Mouse (Mus musculus) heart, embryonic 16.5 days (tissue): ENCODE data around the gene Btbd6. TPM values are rescaled to one million over a fixed set of nuclear protein-coding genes. Genes with fewer than 3 reads are reported as not detected.

ENCODE experiments used
- ATAC-seq: fragments of 200-750 bp; cut with Nextera tagmentation; replicated peaks from 2 replicates; pipeline ENCODE4 v1.8.0; 2017; ENCODE audit warnings: moderate number of reproducible peaks; ENCODE audit not compliant: insufficient read depth, low FRiP score; ENCODE audit errors: extremely low read depth
- H3K27ac ChIP-seq: fragments of 300-500 bp; sonication (generic); 2 replicates; pipeline ENCODE4 v1.5.1; 2014; ENCODE audit warnings: mild to moderate bottlenecking, low read length, control low read depth, moderate library complexity
- H3K27me3 ChIP-seq: fragments of 300-500 bp; sonication (generic); 2 replicates; pipeline ENCODE4 v1.6.1; 2014; ENCODE audit warnings: low read length, mixed read lengths; ENCODE audit not compliant: control insufficient read depth, insufficient read depth
- H3K36me3 ChIP-seq: fragments of 300-500 bp; sonication (generic); 2 replicates; pipeline ENCODE4 v1.6.1; 2014; ENCODE audit not compliant: control insufficient read depth, insufficient read depth
- H3K4me1 ChIP-seq: fragments of 300-500 bp; sonication (generic); 2 replicates; pipeline ENCODE4 v1.6.1; 2014; ENCODE audit warnings: low read length, mixed read lengths; ENCODE audit not compliant: control insufficient read depth, insufficient read depth
- H3K4me2 ChIP-seq: fragments of 300-500 bp; sonication (generic); 2 replicates; pipeline ENCODE4 v1.6.1; 2014; ENCODE audit warnings: low read depth, mild to moderate bottlenecking, control low read depth, low read length
- H3K4me3 ChIP-seq: fragments of 300-500 bp; sonication (generic); 2 replicates; pipeline ENCODE4 v1.5.1; 2014; ENCODE audit warnings: mild to moderate bottlenecking, control low read depth, low read length
- H3K9ac ChIP-seq: fragments of 300-500 bp; sonication (generic); 2 replicates; pipeline ENCODE4 v1.6.1; 2014; ENCODE audit warnings: low read length, control low read depth
- H3K9me3 ChIP-seq: fragments of 300-500 bp; sonication (generic); replicated peaks from 2 replicates; pipeline ENCODE4 v1.6.1; 2016; ENCODE audit warnings: low read length; ENCODE audit not compliant: control insufficient read depth
- WGBS: fragments of 180-500 bp; shearing (Covaris S2); extraction: QIAGEN DNeasy Blood & Tissue Kit; methylation state at CpG from one replicate; pipeline ENCODE4 v1.1.7; 2014; 5-methylcytosine and 5-hydroxymethylcytosine counted together
- polyA plus RNA-seq: library from polyadenylated mRNA; unstranded; fragments of >200 nt; fragmentation: Nextera tagmentation; extraction: Ambion mirVana; gene quantifications from 2 replicates; pipeline ENCODE4 v1.2.1, GENCODE M21; 2015

Gene Btbd6
- polyA plus RNA-seq, 1 experiment from 2014 or later = 26.0 TPM

DNA sequence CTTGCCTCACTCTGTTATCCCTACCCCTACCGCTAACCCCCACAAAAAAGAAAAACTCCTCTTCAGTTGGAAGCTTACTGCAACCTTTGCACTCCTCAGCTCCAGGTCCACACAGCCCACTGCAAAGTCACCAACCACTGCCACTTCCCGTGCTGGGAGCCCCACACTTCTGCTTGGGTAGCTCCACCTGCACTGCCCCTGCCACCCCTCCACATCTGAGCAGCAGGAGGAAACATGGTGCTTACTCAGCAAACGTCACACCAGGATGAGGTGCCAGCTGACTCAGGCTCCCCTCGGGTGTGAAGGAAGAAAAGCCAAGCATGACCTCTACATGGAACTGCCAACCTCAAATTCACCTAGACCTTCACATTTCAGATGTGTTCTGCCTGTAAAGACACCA, 17.9 kb downstream of the Btbd6 start:
- Histone ChIP-seq H3K4me2 (no peak overlapping the region), H3K9ac (no peak overlapping the region), H3K9me3 (no peaks in the 10 kb centered on the region), H3K4me3 (no peak overlapping the region), H3K27me3 (no peaks in the 10 kb centered on the region), H3K27ac (no peak overlapping the region), H3K36me3 (peaks cover 8% of the 10 kb centered on the region), H3K4me1 (peaks cover 16% of the 10 kb centered on the region)
- peak; percentile 63 for ATAC-seq
- WGBS = 66% methylated on average over 4 of the region's 4 CpGs

DNA sequence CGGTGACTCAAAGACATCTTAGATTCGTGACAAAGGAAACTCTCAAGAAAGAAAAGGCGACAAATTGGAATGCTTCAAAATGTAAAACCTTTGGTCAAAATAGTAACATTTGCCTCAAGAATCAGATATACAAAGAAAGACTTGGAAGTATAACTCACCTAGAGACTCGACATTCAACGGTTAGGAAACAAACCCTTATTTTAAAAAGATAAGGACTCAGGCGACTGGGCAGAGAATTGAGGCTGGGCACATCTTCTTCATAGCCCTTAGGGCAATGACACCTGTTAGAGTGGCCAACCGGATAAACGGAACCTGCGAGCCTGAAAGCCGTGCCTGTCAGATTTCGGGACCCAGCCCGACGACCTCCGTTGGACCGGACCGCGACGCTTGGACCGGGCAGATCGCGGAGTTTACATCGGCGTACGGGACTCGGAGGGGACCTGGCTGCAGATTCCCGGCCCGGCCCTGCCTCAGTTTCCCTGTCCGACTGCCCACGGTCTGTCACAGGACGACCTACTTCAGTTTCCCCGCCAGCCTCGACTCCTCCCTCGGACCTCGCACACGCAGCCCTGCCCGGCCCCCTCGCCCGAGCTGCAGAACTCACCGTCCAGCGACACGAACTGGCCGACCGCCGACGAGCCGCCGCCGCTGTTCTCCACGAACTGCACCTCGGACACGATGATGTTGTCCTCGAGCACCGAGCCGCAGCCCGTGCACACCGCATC, 23.4 kb downstream of the Btbd6 start:
- Histone ChIP-seq H3K4me1 (peaks cover 24% of the 10 kb centered on the region), H3K9ac (peak overlapping the region; percentile 98), H3K36me3 (peaks cover 5% of the 10 kb centered on the region; the same call in 1 of the 2 replicates), H3K4me3 (peak overlapping the region; percentile 93), H3K27me3 (no peaks in the 10 kb centered on the region), H3K27ac (peak overlapping the region; percentile 95), H3K9me3 (no peaks in the 10 kb centered on the region), H3K4me2 (peak overlapping the region; percentile 91)
- ATAC-seq = no peak
- WGBS = 2% methylated on average over 56 of the region's 56 CpGs

DNA sequence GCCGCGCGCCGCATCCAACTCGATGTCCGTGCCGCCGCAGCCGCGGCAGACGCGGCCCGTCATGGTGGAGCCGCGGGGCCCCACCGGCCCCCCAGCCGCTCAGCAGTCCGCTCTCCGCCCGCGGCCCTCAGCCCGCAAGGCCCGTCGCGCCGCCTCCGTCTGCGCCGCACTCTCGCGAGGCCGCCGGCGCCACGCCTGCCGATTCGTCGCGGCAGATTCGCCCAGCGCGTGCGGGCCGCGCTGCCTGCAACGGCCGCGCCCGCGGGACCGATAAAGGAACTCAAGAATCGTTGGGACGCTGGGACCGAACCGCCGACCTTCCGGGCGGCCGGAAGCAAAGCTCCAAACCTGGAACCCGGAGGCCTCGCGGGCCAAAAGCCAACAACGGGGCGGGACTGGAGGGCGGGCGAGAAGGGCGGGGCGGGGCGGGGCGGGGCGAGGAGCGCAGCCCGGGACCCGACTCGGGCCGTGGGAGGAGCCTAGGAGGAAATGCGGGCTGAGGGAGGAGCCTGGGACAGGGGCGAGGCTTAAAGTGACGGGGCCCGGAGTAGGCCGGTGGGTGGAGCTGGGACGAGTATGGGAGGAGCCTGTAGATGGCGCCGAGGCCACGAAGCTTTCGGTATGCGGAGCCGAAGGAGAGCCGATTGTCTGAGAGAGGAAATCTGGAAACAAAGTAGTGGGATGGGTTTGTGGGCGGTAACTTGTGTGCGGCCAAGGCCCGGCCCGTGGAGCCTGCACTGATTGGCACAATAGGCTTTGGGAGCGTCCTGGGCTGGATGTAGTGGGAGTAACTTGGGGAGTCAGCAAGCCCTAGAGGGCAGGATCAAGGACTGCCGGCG, 24.2 kb downstream of the Btbd6 start, which contains the start of gene Brf1:
TSS of gene Brf1 (minus strand) at position 411 of the 839 bp plus-strand sequence.
- Histone ChIP-seq H3K4me3 (peak within 1 kb of the TSS; percentile 93), H3K4me1 (peaks cover 22% of the 10 kb centered on the region), H3K4me2 (peak within 1 kb of the TSS; percentile 91), H3K9me3 (no peaks in the 10 kb centered on the region), H3K27me3 (no peaks in the 10 kb centered on the region), H3K9ac (peak within 1 kb of the TSS; percentile 98), H3K36me3 (peaks cover 5% of the 10 kb centered on the region; the same call in 1 of the 2 replicates), H3K27ac (peak within 1 kb of the TSS; percentile 96)
- peak; percentile 98 for ATAC-seq
- WGBS = under 1% methylated on average over 91 of the region's 96 CpGs

DNA sequence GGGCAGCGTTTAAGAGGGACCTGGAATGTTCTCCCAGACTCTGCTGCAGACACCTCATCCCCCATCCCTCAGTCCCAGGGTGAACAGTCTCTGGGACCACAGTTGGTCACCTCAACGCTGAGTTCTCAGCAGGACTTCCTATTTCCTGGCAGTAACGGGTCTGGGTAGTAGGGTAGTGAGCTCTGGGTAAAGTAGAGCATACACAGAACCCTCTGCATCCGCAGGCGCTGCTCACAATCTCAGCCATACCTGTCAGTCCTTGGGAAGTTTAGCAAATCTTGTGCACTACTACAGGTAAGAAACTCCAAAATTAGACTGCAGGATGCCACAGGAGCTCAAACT, 24.8 kb downstream of the Btbd6 start:
- 1% methylated on average over 5 of the region's 5 CpGs for WGBS
- ATAC-seq = peak; percentile 16; the same call in 1 of the 2 replicates
- no peaks in the 10 kb centered on the region for H3K9me3 ChIP-seq
- H3K9ac ChIP-seq = peak overlapping the region; percentile 80
- peak overlapping the region; percentile 93 for H3K4me3 ChIP-seq
- no peaks in the 10 kb centered on the region for H3K27me3 ChIP-seq
- H3K36me3 ChIP-seq = peaks cover 5% of the 10 kb centered on the region; the same call in 1 of the 2 replicates
- H3K4me2 ChIP-seq = peak overlapping the region; percentile 83
- H3K27ac ChIP-seq = peak overlapping the region; percentile 96
- peaks cover 22% of the 10 kb centered on the region for H3K4me1 ChIP-seq

DNA sequence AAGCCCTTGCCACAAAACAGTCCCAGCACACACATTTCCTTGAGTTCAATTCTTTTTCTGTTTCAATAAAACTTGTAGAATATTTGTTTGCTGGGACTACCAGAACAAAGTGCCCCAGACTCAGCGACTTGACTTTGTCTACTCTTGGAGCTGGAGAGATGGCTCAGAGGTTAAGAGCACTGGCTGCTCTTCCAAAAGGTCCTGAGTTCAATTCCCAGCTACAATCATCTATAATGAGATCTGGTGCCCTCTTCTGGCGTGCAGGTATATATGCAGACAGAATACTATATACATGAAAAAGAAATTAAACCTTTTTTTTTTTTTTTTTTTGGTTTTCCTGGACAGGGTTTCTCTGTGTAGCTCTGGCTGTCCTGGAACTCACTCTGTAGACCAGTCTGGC, 26.4 kb downstream of the Btbd6 start:
- WGBS = 38% methylated on average over 2 of the region's 2 CpGs
- H3K4me1 ChIP-seq = peaks cover 18% of the 10 kb centered on the region
- H3K4me3 ChIP-seq = no peak overlapping the region
- H3K36me3 ChIP-seq = no peaks in the 10 kb centered on the region
- no peak for ATAC-seq
- H3K9me3 ChIP-seq = no peaks in the 10 kb centered on the region
- no peak overlapping the region for H3K4me2 ChIP-seq
- no peaks in the 10 kb centered on the region for H3K27me3 ChIP-seq
- no peak overlapping the region for H3K27ac ChIP-seq
- no peak overlapping the region for H3K9ac ChIP-seq

DNA sequence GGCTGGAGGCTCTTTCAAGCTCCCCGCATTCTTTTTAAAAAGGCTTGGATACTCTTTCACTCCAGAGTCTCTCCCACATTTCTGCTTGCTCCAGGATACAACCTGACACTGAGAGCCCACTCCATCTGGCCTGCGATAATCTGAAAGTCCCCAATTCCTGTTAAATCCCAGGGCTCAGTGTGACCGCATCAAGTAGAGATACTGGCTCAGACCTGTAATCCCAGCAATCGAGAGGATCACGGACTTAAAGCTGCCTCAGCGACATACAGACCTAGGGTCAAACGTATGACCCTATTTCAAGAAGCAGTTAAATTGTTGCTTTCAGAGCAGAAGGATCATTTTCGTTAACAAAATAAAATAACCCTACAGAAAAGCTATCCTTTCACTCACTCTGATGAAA, 27.7 kb downstream of the Btbd6 start:
- no peaks in the 10 kb centered on the region for H3K36me3 ChIP-seq
- peaks cover 9% of the 10 kb centered on the region for H3K4me1 ChIP-seq
- no peaks in the 10 kb centered on the region for H3K27me3 ChIP-seq
- H3K27ac ChIP-seq = no peak overlapping the region
- H3K9ac ChIP-seq = no peak overlapping the region
- ATAC-seq = no peak
- 76% methylated on average over 8 of the region's 8 CpGs for WGBS
- H3K4me3 ChIP-seq = no peak overlapping the region
- no peaks in the 10 kb centered on the region for H3K9me3 ChIP-seq
- H3K4me2 ChIP-seq = no peak overlapping the region

DNA sequence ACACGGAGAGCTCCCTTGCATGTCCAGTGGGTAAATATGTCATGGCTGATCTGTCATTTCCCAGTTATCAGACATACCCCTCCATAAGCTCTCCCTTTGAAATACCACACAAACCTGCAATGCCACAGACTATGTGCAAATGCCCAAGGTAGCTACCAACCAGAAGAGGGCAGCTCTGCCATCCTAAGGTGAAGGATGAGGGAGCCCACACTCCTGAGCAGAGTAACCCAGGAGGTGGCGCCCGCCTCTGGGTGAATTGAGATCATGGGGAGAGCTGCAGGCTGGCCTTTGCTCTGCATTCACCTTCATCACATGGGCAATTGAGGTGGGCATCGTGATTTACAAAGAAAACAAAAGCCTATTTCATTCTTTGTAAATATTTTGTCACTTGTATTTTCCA, 28.7 kb downstream of the Btbd6 start:
- H3K36me3 ChIP-seq = no peaks in the 10 kb centered on the region
- H3K27ac ChIP-seq = no peak overlapping the region
- ATAC-seq = no peak
- no peak overlapping the region for H3K4me2 ChIP-seq
- H3K27me3 ChIP-seq = no peaks in the 10 kb centered on the region
- H3K9me3 ChIP-seq = no peaks in the 10 kb centered on the region
- H3K4me3 ChIP-seq = no peak overlapping the region
- no peak overlapping the region for H3K9ac ChIP-seq
- peaks cover 5% of the 10 kb centered on the region for H3K4me1 ChIP-seq
- 22% methylated on average over 4 of the region's 4 CpGs for WGBS

DNA sequence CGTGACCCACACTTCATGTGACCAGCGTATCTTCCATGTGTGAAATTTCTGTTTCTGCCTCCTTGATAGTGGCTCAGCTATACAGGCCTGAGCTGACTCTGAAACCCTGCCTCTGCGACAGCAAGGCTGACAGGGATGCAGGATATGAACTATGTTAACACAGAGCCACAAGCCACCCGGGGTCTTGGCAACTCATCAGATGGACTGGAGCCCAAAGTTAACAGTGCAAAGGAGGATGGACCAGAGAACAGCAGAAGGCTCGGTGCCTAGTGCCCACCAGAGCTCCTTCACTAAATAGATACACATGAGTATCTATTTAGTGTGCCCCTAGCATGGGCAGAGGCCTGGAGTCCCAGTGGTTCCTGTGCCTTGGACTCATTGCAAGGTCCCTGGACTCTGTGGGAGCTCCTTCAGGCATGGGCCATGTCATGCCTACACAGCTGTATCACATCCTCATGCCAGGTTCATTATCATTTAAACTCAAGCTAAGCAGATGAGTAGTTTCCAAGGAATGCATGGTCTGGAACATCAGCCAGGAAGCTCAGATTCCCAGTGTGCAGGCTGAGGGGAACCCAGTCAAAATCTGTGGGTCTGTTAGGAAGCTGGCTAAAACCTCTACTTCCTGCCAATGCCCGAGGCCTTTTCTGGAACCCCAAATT, 35.5 kb downstream of the Btbd6 start:
- peaks cover 14% of the 10 kb centered on the region for H3K4me1 ChIP-seq
- no peak for ATAC-seq
- no peak overlapping the region for H3K4me3 ChIP-seq
- H3K27ac ChIP-seq = no peak overlapping the region
- no peak overlapping the region for H3K9ac ChIP-seq
- 66% methylated on average over 6 of the region's 6 CpGs for WGBS
- no peaks in the 10 kb centered on the region for H3K9me3 ChIP-seq
- H3K36me3 ChIP-seq = no peaks in the 10 kb centered on the region
- no peaks in the 10 kb centered on the region for H3K27me3 ChIP-seq
- no peak overlapping the region for H3K4me2 ChIP-seq
